Mouse (Mus musculus): ENCODE measurements around the gene Pdrg1.

DNA sequence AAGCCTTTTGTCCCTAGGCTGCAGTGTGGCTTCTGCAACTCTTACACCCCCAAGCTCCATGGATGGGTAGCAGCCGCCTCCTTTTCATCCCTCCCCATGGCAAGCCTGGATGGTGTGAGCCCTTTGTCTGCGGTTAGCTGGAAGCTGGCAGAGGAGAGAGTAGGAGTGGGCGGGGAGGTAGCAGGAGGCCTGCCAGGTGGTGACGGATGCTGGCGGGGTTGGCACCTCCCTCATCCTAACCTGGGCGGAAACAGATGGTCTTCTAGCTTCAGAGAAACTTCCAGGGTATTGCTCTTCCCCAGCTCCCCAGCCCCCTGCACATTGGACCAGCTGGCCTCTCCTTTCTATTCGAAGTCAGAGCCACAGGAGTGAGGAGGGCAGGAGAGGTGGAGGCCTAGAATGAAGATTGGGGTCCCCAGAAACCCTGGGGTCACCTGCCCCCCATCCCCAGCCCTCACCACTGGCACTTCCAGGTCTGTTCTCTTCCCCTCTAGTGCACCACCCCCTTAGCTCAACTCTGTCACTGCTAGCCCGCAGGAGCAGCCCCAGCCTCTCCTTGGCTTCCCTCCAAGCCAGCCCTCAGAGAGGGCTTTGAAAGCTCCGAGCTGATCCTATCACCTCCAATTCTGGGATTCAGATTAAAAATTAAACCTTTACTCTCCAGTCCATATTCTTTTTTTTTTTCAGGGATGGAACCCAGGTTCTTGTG, 34.2 kb upstream of the Pdrg1 start:
- TF ChIP-seq POLR2A (IDR thresholded peaks at IDR 0.05; ENCODE audit: borderline replicate concordance, control insufficient read depth, low read depth, low read length) (no peak), CTCF (IDR thresholded peaks at IDR 0.05; ENCODE audit: control insufficient read depth, insufficient read depth, low read length) (no peak)

Measured in bone marrow, adult 2 months (tissue).